Mouse (Mus musculus) cortical plate, adult 2 months (tissue): ENCODE measurements around the gene Dido1.

ENCODE experiments used
- CTCF ChIP-seq: fragments of 200-500 bp; IDR thresholded peaks from 2 replicates; pipeline ENCODE4 v1.5.1; 2011; ENCODE audit warnings: mild to moderate bottlenecking, control low read depth, low read length; ENCODE audit not compliant: insufficient read depth; ENCODE audit errors: extremely low read depth
- POLR2A ChIP-seq: fragments of 200-500 bp; IDR thresholded peaks from 2 replicates; pipeline ENCODE4 v1.6.1; 2011; ENCODE audit warnings: mild to moderate bottlenecking, low read length, control low read depth; ENCODE audit not compliant: insufficient read depth; ENCODE audit errors: extremely low read depth

DNA sequence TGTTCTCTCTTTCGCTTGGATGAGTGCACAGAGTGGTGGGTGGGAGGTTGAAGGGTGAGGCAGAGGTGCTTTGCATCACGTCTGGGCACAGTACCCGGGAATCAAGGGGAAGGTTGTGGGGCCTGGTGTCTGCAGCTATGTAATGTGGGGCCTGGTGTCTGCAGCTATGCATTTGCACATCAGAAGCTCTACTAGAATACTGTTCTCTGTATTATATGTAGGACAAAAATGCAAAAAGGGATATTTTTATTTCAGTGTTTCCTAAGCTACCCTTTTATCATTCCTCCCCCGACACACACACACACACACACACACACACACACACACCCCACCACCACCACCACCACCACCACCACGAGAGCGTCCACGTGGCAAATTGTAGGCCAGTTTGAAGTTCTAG lies 25.4 kb upstream of the Dido1 start:
- TF ChIP-seq POLR2A (no peak), CTCF (no peak)
